Mouse (Mus musculus): ENCODE measurements at regions not wholly inside any gene's neighbourhood (a gene's known extent, or its start where the extent isn't known, plus 50 kb on each side); places are given as distances from the start of the nearest gene placed in this dataset.

DNA sequence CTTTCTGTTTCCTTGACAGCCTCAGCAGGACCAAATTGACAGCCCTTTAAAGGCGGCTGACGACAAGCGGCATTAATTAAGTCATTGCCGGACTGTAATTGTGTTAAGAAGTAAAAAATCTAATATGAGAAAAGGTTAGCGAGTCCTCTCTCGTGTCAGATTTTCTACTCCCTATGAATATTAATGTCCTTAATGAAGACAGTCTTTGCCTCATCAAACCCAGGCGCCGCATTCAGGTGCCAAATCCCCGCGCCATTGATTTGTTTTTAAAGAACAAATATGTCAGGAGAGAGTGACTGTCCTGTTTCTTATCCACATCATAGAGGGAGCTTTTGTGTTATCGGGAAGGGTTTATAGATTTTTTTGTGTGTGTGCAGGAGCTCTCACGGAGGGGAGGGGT is 142.2 kb downstream of the Gm11011 start:
- no peak for TF ChIP-seq TAL1 (conservative IDR thresholded peaks at IDR 0.05; ENCODE audit: low read depth, low read length)
- no peak for TF ChIP-seq POLR2AphosphoS5 (IDR thresholded peaks at IDR 0.05; ENCODE audit: insufficient replicate concordance, low read depth, low read length)
